Mouse (Mus musculus): Measurements from ENCODE around the gene H2-DMb1.

The H2-DMb1 gene

DNA sequence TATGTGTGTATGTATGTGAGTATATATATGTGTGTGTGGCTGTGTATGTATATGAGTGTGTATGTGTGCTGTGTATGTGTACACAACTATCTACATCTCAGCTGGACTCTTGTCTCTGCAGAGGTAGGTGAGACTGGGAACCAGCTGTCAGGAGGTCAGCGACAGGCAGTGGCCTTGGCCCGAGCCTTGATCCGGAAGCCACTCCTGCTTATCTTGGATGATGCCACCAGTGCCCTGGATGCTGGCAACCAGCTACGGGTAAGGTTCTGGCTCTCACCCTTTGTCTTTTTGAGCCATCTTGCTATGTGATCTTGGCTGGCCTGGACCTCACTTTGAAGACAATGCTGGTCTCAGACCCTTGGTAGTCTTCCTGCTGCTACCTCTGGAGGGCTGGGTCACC, 41.9 kb downstream of the H2-DMb1 start:
- DNase-seq (ENCODE audit: low spot score), result no peak

DNA sequence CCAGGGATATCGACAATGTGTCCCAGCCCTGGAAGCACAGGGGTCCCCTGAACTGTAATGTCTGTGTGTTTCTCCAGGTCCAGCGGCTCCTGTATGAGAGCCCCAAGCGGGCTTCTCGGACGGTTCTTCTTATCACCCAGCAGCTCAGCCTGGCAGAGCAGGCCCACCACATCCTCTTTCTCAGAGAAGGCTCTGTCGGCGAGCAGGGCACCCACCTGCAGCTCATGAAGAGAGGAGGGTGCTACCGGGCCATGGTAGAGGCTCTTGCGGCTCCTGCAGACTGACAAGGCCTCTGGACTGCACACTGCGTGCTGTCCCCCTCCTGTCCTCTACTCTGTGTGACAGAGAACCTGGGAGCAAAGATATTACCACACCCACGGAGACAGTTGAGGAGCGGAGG, 43.6 kb downstream of the H2-DMb1 start:
- no peak for DNase-seq (ENCODE audit: low spot score)

DNA sequence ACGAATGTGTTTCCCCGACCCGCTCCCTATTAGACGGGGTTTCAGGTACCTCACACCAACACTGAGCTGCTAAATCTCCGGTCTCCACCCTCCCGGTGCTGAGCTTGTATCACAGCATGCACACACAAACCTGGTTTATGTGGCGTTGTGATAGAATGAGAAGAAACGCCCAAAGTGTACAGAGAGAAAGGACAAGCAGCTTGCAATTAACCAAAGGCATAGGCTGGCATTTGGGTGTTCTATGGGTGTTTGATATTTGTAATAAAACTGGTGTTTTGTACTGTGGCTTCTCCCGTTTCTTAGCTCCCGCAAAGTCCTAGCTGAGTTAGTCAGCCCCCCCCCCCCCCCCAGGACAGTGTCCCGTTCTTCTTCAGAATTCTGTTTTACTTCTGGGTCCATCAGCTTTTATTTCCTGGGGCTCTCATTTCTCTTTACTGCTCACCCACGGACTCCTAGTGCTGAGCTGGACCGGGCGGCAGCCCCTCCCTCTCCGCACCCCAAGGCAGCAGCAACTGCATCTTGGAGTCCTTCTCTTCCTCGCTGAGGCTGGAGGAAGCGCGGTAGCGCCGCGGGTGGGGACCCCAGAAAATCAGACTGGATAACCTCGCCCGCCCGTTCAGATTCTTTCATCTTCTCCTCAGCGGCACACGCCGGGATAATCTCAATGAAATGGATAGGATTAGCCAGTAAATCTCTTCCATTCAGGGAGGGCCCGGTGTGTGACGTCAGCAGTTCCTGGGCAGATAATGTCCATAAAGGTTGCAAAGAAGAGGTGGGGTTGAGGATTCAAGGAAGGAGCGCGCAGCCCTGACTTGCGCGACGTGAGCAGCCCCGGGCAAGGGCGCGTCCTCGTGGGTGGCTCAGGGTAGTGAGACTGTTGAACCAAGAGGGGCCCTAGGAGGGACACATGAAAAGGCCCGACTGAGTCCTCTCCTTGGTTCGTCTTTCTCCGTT, 44.3 kb downstream of the H2-DMb1 start, which contains the start of gene Psmb8:
Gene Psmb8, plus strand, starts transcription at position 781 of the 954 bp plus-strand sequence.
- DNase-seq (ENCODE audit: low spot score), result peak; percentile 81

DNA sequence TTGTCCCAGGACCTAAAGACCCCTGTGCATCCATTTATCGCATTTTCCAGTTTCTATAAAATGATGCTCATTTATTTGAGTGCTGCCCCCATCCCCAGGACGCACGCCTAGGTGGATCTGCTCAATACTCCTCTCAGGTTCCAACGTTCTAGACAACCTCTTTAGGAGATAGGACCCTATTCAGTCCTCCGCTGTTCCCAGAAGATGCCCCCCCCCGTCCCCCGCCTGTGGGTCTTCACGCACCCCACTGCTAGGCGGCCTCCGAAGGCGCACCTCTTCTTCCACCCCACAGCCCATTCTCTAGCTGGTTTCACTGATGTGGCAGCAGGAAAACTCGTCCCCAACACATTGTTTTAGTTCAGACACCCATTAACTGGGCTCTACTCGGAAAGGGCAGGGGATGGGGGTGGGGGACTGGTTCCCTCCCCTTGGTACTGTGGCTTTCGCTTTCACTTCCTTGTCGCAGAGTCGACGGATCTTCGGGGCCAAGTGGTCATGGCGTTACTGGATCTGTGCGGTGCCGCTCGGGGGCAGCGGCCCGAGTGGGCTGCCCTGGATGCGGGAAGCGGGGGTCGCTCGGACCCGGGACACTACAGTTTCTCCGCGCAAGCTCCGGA, 45.1 kb downstream of the H2-DMb1 start:
- DNase-seq (ENCODE audit: low spot score), result no peak

DNA sequence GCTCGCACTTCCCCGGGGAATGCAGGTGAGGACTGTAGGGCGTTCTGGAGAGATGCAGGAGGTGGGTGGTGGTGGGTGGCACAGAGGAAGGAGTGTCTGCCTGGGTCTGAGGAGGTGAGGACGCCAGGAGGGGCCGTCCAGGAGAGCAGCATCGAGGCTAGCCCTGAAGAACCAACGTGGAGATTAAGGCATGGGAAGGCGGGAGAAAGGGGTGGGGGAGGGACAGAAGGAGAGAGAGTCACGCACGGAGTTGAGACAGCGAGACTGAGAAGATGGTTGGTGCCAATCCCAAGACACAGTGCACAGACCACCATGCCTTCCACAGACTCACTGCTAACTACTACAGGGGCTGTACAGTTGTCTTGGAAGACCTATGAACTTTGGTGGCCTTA, 45.6 kb downstream of the H2-DMb1 start:
- no peak for DNase-seq (ENCODE audit: low spot score)

DNA sequence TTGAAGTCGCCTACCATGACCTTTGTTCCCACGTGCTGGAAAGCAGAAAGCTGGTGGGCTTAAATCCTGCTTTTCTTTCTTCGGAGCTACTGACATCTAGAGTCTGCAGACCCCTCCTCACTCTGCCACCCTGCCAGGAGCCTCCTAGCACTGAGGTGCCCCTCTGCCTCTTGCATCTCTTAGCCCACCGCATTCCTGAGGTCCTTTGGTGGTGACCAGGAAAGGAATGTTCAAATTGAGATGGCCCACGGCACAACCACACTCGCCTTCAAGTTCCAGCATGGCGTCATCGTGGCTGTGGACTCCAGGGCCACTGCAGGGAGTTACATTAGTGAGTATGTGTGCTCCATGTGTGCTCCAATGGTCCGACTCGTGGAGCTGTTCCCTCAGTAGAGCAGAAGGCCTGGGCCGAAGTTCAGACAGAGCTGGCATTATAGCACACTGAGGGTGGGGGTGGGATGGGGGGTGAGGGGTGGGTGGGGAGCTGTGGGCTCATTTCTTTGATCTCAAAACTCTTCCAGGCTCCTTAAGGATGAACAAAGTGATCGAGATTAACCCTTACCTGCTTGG, 46.3 kb downstream of the H2-DMb1 start:
- DNase-seq (ENCODE audit: low spot score), result no peak

DNA sequence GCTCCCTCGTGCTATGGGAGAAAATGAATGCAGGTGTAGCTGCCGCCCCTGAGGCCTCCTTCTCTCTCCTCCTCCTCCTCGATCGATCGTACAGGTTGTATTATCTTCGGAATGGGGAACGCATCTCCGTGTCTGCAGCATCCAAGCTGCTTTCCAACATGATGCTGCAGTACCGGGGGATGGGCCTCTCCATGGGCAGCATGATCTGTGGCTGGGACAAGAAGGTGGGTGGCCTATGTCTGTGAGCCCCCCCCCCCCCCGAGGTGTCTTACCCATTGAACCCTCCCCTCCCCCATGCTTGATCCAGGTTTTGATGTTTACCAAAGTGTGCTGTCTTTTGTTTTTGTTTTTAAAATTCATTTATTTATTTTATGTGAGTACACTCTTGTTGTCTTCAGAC, 47.2 kb downstream of the H2-DMb1 start:
- no peak for DNase-seq (ENCODE audit: low spot score)

DNA sequence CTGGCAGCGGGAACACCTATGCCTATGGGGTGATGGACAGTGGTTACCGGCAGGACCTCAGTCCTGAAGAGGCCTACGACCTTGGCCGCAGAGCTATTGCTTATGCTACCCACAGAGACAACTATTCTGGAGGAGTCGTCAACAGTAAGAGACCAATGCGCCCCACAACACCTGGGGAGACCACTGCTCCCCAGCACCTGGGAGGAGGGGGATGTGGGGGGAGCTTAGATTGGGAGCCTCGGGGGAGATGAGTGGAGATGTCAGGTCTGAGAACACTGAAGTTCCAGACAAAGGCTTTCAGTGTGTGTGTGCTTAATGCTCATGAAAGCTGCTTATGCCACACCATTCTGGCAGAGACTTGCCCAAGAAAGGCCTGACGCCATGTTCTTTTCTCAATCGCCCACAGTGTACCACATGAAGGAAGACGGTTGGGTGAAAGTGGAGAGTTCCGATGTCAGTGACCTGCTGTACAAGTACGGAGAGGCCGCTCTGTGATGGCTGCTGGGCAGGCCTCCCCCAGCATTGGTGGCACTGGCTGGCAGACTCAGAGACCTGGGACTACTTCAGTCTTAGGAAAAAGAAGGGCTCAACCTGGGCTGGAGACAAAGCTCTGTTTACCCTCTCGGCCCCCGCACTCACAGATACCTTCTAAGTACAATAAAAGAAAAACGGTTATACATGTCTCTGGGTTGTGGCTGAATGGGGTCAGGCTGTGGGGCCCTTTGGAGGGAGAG, 48.1 kb downstream of the H2-DMb1 start:
- DNase-seq (ENCODE audit: low spot score), result no peak

DNA sequence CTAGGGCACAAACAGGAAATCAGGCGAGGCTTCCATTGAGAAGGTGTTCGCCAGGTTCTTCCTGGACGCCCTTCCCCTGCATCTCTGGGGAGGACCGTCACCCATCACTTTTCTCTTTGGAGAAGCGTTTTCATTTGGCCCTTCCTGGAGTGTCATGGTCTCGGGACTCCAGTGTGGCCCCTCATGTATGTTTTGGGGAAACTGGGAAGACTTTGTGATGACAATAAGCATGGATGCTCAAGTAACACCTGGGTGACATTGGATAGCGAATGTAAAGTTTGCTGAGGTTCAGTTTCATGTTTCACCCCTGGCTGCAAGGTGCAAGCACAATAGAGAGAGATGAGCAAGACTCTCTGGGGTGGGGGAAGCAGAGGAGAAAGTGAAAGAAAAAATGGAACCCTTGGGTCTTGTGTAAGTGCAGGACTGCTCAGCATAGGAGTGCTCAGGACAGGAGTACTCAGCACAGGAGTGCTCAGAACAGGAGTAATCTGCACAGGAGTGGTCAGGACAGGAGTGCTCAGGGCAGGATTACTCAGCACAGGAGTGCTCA, 48.7 kb downstream of the H2-DMb1 start:
- no peak for DNase-seq (ENCODE audit: low spot score)

DNA sequence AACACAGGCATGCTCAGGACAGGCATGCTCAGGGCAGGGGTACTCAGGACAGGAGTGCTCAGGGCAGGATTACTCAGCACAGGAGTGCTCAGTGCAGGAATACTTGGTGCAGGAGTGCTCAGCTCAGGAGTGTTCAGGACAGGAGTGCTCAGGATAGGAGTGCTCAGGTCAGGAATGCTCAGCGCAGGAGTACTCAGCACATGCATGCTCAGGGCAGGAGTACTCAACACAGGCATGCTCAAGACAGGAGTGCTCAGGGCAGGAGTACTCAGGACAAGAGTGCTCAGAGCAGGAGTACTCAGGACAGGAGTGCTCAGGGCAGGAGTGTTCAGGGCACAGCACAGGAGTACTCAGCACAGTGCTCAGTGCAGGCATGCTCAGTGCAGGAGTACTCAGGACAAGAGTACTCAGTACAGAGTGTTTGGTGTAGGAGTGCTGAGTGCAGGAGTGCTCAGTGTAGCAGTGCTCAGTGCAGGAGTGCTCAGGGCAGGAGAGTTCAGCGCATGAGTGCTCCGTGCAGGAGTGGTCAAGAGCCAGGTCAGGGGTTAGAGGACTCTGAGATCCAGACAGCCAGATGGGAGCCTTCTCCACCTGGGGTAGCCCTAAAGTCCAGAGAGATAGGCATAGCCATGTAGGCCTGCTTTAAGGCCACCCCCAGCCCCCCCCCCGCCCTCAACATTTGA, 50.0 kb downstream of the H2-DMb1 start:
- DNase-seq (ENCODE audit: low spot score), result no peak

DNA sequence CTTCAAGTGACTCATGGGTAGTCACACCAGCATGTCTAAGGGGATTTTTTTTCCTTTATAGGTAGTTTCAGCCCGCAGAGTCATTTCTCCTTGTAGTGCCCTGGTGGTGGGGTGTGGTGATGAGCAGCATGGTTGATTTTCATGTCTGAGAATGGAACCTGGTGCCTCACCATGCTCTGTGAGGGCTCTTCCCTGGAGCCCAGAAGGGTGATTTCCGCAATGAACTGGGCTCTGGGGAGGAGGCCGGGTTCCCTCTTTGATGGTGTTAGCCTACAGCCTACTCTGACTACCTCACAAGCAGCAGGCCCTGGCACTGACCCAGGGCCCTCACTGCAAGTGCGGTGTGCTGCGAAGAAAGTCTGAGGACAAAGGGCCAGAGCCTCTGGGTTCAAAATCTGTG, 50.6 kb downstream of the H2-DMb1 start, which contains the start of gene Tap2:
Gene Tap2, plus strand, starts transcription at position 84 of the 400 bp plus-strand sequence.
- DNase-seq (ENCODE audit: low spot score), result no peak

DNA sequence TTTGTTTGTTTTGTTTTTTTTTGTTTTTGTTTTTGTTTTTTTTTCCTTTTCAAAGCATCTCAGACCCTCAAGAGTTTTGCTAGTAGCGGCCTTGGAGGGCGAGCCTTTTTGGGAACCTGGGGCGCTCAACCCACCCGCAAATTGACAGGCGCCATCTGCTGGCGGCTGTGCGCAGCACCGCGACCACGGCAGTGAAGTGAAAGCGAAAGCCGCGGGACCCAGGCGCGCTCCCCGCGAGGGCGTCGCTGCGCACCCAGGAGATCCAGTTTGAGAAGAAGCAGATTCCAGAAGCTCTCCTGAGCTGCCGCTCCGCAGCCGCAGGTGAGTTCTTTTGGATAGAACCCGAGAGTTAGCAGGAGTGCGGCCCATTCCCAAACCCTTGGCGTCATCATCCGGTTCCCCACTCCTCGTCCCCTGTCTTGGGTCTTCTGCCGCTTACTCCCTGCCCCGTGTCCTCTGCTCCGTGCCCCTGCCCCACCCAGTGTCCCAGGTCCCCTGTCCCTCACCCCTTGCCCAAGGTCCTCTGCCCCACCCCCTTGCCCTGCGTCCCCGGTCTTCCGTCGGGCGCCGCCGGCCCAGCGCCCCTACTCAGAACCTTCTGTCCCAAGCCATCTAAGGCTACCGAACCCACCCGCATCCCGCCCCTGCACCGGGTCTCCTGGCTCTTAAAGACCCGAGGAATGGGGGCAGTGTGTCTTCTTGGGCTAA, 51.6 kb downstream of the H2-DMb1 start:
- peak; percentile 76 for DNase-seq (ENCODE audit: low spot score)

DNA sequence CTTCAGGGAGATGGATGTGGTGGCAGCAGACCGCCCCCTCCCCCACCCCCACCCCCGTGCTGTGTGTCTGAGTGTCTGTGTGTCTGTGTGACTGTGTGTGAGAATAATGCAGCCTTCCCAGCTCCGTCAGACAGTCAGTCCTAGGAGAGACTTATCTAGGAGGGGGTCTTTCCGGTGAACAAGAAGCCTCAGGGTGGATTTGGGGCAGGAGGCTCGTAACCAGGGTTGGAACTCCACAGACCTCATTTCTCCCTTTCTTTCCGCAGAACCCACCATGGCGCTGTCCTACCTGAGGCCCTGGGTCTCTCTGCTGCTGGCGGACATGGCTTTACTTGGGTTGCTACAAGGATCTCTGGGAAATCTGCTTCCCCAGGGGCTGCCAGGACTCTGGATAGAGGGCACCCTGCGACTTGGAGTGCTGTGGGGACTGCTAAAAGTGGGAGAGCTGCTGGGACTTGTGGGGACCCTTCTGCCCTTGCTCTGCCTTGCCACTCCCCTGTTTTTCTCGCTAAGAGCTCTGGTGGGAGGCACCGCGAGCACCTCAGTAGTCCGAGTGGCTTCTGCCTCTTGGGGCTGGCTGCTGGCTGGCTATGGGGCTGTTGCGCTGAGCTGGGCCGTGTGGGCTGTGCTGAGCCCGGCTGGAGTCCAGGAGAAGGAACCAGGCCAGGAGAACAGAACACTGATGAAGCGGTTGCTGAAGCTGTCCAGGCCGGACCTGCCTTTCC, 52.3 kb downstream of the H2-DMb1 start:
- DNase-seq (ENCODE audit: low spot score), result no peak

DNA sequence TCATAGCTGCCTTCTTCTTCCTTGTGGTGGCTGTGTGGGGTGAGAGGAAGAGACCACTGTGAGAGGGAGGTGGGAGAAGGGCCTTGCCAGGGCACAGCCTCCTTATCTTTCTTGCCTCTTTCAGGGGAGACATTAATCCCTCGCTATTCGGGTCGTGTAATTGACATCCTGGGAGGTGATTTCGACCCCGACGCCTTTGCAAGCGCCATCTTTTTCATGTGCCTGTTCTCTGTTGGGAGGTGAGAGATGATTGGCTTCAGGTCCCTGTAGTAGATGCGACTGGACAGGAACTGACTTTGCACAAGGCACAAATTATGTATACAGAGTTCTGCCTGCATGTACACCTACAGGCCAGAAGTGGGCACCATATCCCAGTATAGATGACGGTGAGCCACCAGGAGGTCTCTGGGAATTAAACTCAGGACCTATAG, 52.9 kb downstream of the H2-DMb1 start:
- DNase-seq (ENCODE audit: low spot score), result no peak

DNA sequence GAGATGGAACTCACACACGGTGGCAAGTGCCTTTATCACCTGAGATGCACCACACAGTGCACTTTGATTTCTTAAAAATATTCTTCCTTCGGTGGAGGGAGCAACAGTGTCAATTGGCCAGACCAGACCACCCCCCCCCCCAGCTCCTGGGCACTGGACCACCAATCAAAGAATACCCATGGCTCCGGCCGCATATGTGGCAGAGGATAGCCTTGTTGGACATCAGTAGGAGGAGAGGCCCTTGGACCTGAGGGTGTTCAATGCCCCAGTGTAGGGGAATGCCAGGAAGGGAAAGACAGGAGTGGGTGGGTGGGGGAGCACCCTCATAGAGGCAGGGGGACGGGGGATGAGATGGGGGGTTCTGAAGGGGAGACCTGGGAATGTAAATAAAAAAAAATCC, 53.9 kb downstream of the H2-DMb1 start:
- no peak for DNase-seq (ENCODE audit: low spot score)

DNA sequence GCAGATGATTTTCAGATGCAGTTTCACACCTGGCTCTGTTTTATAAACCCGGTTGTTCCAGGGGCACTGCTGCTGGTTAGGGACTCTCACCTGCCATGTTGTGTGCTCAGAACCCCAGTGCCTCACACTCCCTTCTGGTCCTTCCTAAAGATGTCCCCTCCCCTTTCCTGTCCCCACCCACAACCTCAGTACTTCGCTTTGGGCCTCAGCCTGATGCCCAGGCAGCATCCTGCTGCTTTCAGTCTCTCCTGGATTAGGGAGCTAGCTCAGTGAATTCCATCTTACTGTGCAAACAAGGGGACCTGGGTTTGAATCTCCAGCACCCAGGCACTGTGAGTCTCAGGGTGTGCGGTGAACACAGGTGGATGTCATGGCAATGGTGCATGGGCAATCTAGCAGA, 54.6 kb downstream of the H2-DMb1 start:
- no peak for DNase-seq (ENCODE audit: low spot score)

DNA sequence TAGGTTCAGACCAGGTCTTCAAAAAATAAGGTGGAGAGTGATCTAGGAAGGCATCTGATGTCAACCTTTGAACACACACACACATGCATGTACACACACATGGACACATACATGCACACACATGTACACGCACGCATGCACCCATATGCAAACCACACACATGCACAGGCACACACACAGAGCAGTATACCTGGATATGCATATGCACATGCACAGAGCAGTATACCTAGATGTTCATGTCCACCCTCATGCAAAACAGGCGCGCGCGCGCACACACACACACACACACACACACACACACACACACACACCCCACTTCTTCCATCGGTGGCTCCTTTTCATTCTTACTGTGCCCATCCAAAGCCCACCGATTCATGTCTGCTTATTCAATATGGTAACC, 55.0 kb downstream of the H2-DMb1 start:
- no peak for DNase-seq (ENCODE audit: low spot score)

DNA sequence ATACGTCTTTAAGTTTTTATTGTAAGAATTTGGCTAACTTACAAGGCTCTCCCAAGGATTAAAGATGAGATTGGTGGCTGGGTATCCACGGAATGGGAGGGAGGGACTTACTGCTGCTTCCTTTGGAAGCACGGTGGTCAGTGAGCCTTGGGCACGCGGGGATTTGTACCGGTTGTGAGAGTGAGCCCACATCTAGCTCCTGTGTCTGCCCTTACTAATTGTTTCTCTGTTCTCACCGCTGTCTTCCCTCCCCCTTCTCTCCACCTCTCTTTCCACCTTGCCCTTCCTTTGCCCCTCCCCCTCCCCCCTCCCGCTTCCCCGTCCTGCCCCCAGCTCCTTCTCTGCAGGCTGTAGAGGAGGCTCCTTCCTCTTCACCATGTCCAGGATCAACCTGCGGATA, 55.5 kb downstream of the H2-DMb1 start:
- no peak for DNase-seq (ENCODE audit: low spot score)

DNA sequence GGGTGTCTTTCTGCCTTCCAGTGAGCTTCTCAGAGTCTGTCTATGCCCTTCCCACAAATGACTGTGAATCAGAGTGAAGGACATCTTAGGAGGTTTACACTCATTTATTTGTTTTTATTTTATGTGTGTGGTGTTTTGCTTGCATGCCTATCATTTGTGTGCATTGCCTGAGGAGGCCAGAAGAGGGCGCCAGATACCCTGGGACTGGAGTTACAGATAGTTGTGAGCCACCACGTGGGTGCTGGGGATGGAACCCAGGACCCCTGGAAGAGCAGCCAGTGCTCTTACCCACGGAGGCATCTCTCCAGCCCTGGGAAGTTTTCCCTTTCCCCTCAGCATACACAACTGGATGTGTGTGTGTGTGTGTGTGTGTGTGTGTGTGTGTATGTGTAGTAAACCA, 56.8 kb downstream of the H2-DMb1 start:
- no peak for DNase-seq (ENCODE audit: low spot score)

Measured in testis, postnatal 14 days (tissue).